Mouse (Mus musculus) testis, adult 2 months (tissue): Measurements from ENCODE around the gene Cib1.

Experiments used
- CTCF ChIP-seq: fragments of 200-500 bp; IDR thresholded peaks from 2 replicates; pipeline ENCODE4 v1.5.1; 2012; ENCODE audit warnings: low read depth, mild to moderate bottlenecking, inconsistent platforms, low read length, moderate library complexity; ENCODE audit not compliant: control insufficient read depth, insufficient read depth, insufficient replicate concordance
- POLR2A ChIP-seq: fragments of 200-500 bp; IDR thresholded peaks from 2 replicates; pipeline ENCODE4 v1.6.1; 2012; ENCODE audit warnings: low read depth, mild to moderate bottlenecking, inconsistent platforms, low read length, moderate library complexity; ENCODE audit not compliant: control insufficient read depth

GRCm38 (mm10) chr7:80183466-80183865 lies 49.1 kb downstream of the Cib1 start:
- TF ChIP-seq CTCF (no peak), POLR2A (no peak)
